Mouse (Mus musculus) embryo, embryonic 9.5 days (tissue): ENCODE measurements around the gene Snx14.
"Not testable (repeated sequence)": the region's sequence is repeated elsewhere in the genome, so short reads cannot be mapped to it uniquely, and the experiment has no call there.

Source experiments
- DNase-seq: peaks from one replicate; pipeline ENCODE4 v3.0.0-alpha.2; 2017; ENCODE audit errors: extremely low spot score

Gene Snx14

GRCm38 (mm10) chr9:88438555-88439237 is at the start of gene Snx14:
Snx14 (minus strand) TSS chr9:88438958.
- peak; percentile 95 for DNase-seq

- DNase-seq: no peak
These were observed 45.8 kb upstream of the Snx14 start for GRCm38 (mm10) chr9:88484531-88484930.

GRCm38 (mm10) chr9:88482829-88483396 is 44.2 kb upstream of the Snx14 start:
- DNase-seq: no peak

GRCm38 (mm10) chr9:88482230-88482828 is 43.6 kb upstream of the Snx14 start, which contains the start of gene Syncrip:
Syncrip (minus strand) TSS chr9:88482574.
- DNase-seq: peak; percentile 99

GRCm38 (mm10) chr9:88481791-88482160 is 43.0 kb upstream of the Snx14 start:
- DNase-seq: peak; percentile 71

GRCm38 (mm10) chr9:88481061-88481790 is 42.5 kb upstream of the Snx14 start:
- peak; percentile 48 for DNase-seq

GRCm38 (mm10) chr9:88480120-88480519 is 41.4 kb upstream of the Snx14 start:
- DNase-seq: no peak

GRCm38 (mm10) chr9:88476138-88476537 is 37.4 kb upstream of the Snx14 start:
- no peak for DNase-seq

- not testable (repeated sequence) for DNase-seq
These were observed 22.3 kb upstream of the Snx14 start for GRCm38 (mm10) chr9:88461017-88461416.

- DNase-seq: no peak
These were observed 1.2 kb upstream of the Snx14 start for GRCm38 (mm10) chr9:88439991-88440390.

- no peak for DNase-seq
These were observed 461 bp upstream of the Snx14 start for GRCm38 (mm10) chr9:88439238-88439600.

GRCm38 (mm10) chr9:88438237-88438554 is 562 bp downstream of the Snx14 start:
- no peak for DNase-seq

GRCm38 (mm10) chr9:88437342-88438236 is 1.2 kb downstream of the Snx14 start:
- DNase-seq: no peak

GRCm38 (mm10) chr9:88424356-88424755 is 14.4 kb downstream of the Snx14 start:
- DNase-seq: no peak

- no peak for DNase-seq
These were observed 16.3 kb downstream of the Snx14 start for GRCm38 (mm10) chr9:88422428-88422827.

GRCm38 (mm10) chr9:88416752-88417151 is 22.0 kb downstream of the Snx14 start:
- DNase-seq: no peak

GRCm38 (mm10) chr9:88409978-88410377 is 28.8 kb downstream of the Snx14 start:
- DNase-seq: no peak

GRCm38 (mm10) chr9:88404515-88404914 is 34.2 kb downstream of the Snx14 start:
- DNase-seq: no peak

GRCm38 (mm10) chr9:88404088-88404487 is 34.7 kb downstream of the Snx14 start:
- no peak for DNase-seq

- no peak for DNase-seq
These were observed 40.3 kb downstream of the Snx14 start for GRCm38 (mm10) chr9:88398461-88398860.

- no peak for DNase-seq
These were observed 43.9 kb downstream of the Snx14 start for GRCm38 (mm10) chr9:88394852-88395251.

GRCm38 (mm10) chr9:88388826-88389225 is 49.9 kb downstream of the Snx14 start:
- DNase-seq: no peak
